Mouse (Mus musculus): ENCODE measurements around the gene Hcn3. TPM values are rescaled to one million over a fixed set of nuclear protein-coding genes. Genes with fewer than 3 reads are reported as not detected.

Gene Hcn3
- 14.2 and 14.5 TPM in 2 replicates for polyA plus RNA-seq (2012; rRNA removed)

DNA sequence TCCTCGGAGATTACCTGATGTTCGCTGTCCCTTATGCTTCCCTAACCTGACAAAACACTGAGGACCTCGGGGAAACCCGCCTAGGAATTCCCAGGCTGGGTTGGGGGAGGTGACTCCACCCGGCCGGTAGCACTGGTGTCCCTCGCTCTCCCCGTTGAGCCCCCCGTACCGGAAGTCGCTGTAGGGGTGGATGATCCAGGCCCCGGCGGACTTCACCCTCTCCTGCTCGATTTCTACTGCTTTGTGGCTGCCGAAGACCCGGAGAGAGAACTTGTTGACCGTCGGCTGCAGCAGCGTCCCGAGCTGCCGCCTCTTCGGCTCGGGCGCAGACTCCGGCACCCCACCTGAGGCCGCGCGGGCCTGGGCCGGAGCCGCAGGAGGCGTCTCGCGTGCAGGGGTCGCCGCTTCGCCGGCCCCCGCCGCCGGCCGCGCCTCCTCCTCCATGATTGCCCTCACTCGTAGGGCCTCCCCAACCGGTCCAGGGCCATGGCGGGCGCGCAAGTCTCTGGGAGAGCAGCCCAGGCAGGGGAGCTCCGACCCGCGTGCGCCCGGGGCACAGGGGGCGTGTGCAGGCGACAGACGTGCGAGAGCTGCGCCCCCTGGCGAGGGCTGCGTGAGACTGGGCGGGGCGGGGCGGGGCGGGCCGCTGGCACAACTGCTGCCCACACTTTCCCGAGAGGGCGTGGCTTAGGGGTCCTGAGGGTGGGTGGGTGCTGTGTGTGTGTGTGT is at the start of gene Hcn3:
Gene Hcn3 (minus strand): TSS at position 581 of the 729 bp plus-strand sequence.
- TF ChIP-seq CTCF (IDR thresholded peaks at IDR 0.05; ENCODE audit: extremely low read depth, insufficient read depth, low read length), result 0 out of 2 replicates have a peak, but pooled peaks have one; percentile 11
- no peak for TF ChIP-seq POLR2A (IDR thresholded peaks at IDR 0.05; ENCODE audit: extremely low read depth, insufficient read depth, low read length)
- no peak within 1 kb of the TSS for H3K27ac ChIP-seq (ENCODE audit: insufficient read depth, low read length)
- peaks cover 5% of the 10 kb centered on the region for H3K4me1 ChIP-seq (ENCODE audit: control insufficient read depth, insufficient read depth, low read length)
- peak within 1 kb of the TSS; percentile 41 for H3K4me3 ChIP-seq (ENCODE audit: insufficient read depth, low read length)

DNA sequence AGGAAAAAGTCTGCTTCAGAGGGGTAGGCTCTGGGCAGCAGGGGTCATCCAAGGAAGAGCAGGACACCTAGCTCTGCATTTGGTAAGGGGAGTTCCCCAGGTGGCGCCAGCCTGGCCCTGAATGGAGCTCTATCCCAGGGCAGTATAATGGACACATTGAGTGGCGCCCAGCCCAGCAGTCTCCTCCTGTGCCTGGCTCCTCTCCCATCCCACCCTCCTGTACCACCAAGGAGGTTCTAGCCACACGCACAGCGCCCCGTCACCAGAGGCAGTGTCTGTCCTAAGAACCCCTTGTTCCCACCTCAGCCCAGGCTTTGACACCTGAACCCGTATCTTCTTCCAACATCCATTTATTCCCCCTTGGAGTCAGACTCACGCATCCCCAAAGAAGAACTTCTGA is 49.7 kb upstream of the Hcn3 start:
- no peak overlapping the region for H3K4me3 ChIP-seq (ENCODE audit: insufficient read depth, low read length)
- TF ChIP-seq POLR2A (IDR thresholded peaks at IDR 0.05; ENCODE audit: extremely low read depth, insufficient read depth, low read length) (peak; percentile 20; the same call in 1 of the 2 replicates), CTCF (IDR thresholded peaks at IDR 0.05; ENCODE audit: extremely low read depth, insufficient read depth, low read length) (no peak)

DNA sequence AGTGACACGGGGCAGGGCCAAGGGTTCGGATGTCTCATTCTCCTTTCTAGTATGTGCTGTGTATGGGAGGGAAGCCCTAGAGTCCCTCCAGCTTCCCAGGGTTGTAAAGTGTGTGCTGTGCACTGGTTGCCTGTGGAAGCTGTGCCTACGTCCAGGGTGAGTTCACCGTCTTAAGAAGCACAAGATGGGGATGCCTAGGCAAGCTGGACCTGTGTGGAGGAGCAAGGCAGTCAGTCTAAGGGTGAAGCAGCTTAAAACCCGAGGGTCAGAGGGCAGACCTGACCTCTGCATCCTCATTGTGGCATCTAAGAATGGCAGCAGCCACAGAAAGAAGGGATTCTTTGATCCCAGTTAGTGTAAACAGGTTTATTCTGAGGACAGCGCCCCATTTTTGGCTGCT is 48.7 kb upstream of the Hcn3 start:
- no peak overlapping the region for H3K27ac ChIP-seq (ENCODE audit: insufficient read depth, low read length)
- 0 out of 2 replicates have a peak, but pooled peaks cover 2% of the 10 kb centered on the region for H3K4me1 ChIP-seq (ENCODE audit: control insufficient read depth, insufficient read depth, low read length)
- no peak overlapping the region for H3K4me3 ChIP-seq (ENCODE audit: insufficient read depth, low read length)
- TF ChIP-seq CTCF (IDR thresholded peaks at IDR 0.05; ENCODE audit: extremely low read depth, insufficient read depth, low read length) (no peak), POLR2A (IDR thresholded peaks at IDR 0.05; ENCODE audit: extremely low read depth, insufficient read depth, low read length) (peak; percentile 3; the same call in 1 of the 2 replicates)

More for the DNA sequence above, 49.7 kb upstream of the Hcn3 start:
- 0 out of 2 replicates have a peak, but pooled peaks cover 2% of the 10 kb centered on the region for H3K4me1 ChIP-seq (ENCODE audit: control insufficient read depth, insufficient read depth, low read length)
- H3K27ac ChIP-seq (ENCODE audit: insufficient read depth, low read length), result no peak overlapping the region

DNA sequence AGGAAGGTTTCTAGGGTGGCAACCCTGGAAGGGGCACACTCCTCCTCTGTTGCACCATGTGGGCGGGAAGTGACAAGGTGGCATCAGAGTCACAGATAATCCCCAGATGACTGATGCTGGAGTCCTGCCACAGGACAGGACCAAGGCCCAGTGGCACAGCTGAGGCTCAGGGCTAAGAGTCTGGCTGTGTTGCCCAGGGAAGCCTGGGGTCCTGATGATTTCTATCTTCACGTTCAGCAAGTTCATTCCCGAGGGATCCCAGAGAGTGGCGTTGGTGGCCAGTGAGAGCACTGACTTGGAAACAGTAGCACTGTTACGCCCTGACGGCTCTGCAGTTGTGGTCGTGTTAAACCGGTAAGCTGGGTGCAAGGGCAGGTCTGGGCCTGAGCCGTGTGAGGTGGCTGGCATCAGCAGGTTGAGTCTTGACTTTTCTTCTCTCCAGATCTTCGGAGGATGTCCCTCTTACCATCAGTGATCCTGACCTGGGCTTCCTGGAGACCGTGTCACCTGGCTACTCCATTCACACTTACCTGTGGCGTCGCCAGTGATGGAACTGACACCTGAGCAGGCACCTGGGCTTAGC is 48.2 kb upstream of the Hcn3 start:
- Histone ChIP-seq H3K4me3 (ENCODE audit: insufficient read depth, low read length) (no peak overlapping the region), H3K4me1 (ENCODE audit: control insufficient read depth, insufficient read depth, low read length) (0 out of 2 replicates have a peak, but pooled peaks cover 2% of the 10 kb centered on the region), H3K27ac (ENCODE audit: insufficient read depth, low read length) (no peak overlapping the region)
- TF ChIP-seq CTCF (IDR thresholded peaks at IDR 0.05; ENCODE audit: extremely low read depth, insufficient read depth, low read length) (no peak), POLR2A (IDR thresholded peaks at IDR 0.05; ENCODE audit: extremely low read depth, insufficient read depth, low read length) (0 out of 2 replicates have a peak, but pooled peaks have one; percentile 7)

DNA sequence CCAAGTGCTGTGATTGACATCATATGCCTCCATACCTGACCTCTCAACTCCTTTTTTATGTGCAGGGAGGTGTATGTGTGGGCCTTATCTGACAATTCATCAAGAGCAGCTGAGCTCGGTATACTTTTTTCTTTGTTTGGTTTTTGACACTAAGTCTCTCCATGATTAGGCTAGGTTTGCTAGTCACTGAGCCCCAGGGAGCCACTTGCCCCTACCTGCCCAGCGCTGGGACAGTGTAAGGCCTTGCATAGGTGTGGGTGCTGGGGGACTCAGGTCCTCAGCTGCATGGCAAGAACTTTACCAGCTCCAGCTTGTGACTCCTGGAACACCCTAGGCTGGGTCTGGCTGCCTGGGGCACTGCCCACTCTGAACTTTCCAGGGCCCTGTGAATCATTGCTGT is 46.7 kb upstream of the Hcn3 start:
- H3K27ac ChIP-seq (ENCODE audit: insufficient read depth, low read length), result no peak overlapping the region

DNA sequence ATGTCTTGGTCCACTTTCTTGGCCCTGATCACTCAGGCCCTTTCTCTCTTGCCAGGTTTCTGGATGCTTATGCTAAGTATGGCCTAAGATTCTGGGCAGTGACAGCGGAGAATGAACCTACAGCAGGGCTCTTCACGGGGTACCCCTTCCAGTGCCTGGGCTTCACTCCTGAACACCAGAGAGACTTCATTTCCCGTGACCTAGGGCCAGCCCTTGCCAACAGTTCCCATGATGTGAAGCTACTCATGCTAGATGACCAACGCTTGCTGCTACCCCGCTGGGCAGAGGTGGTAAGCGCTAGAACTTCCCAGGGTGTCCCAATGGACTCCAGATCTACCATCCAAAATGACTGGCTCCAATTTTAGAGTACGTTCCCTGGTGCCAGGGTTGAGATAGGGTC is 46.1 kb upstream of the Hcn3 start:
- H3K4me3 ChIP-seq (ENCODE audit: insufficient read depth, low read length), result no peak overlapping the region
- H3K4me1 ChIP-seq (ENCODE audit: control insufficient read depth, insufficient read depth, low read length), result no peaks in the 10 kb centered on the region
- no peak overlapping the region for H3K27ac ChIP-seq (ENCODE audit: insufficient read depth, low read length)
- TF ChIP-seq CTCF (IDR thresholded peaks at IDR 0.05; ENCODE audit: extremely low read depth, insufficient read depth, low read length) (no peak), POLR2A (IDR thresholded peaks at IDR 0.05; ENCODE audit: extremely low read depth, insufficient read depth, low read length) (no peak)

More for the DNA sequence above, 46.7 kb upstream of the Hcn3 start:
- no peak overlapping the region for H3K4me3 ChIP-seq (ENCODE audit: insufficient read depth, low read length)
- no peaks in the 10 kb centered on the region for H3K4me1 ChIP-seq (ENCODE audit: control insufficient read depth, insufficient read depth, low read length)
- TF ChIP-seq CTCF (IDR thresholded peaks at IDR 0.05; ENCODE audit: extremely low read depth, insufficient read depth, low read length) (no peak), POLR2A (IDR thresholded peaks at IDR 0.05; ENCODE audit: extremely low read depth, insufficient read depth, low read length) (no peak)

DNA sequence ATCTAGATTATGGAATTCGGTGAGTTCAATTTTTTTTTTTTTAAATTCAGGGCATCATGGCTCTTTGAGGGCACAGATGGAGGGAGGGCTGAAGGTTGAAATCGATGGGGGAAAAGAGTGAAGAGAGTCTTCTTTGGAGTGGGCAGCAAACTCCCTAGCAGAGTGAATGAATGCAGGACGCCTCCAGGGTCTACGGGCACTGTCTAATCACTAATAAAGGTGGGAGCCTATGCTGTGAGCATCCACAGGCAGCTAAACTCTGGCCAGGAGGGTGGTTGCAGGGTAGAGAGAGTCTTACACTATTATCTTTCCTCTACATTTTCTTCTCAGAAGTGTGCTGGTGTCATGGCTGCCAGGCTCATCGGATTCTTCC is 43.1 kb upstream of the Hcn3 start:
- Histone ChIP-seq H3K4me3 (ENCODE audit: insufficient read depth, low read length) (peak overlapping the region; percentile 44), H3K4me1 (ENCODE audit: control insufficient read depth, insufficient read depth, low read length) (no peaks in the 10 kb centered on the region), H3K27ac (ENCODE audit: insufficient read depth, low read length) (no peak overlapping the region)
- TF ChIP-seq CTCF (IDR thresholded peaks at IDR 0.05; ENCODE audit: extremely low read depth, insufficient read depth, low read length) (no peak), POLR2A (IDR thresholded peaks at IDR 0.05; ENCODE audit: extremely low read depth, insufficient read depth, low read length) (no peak)

DNA sequence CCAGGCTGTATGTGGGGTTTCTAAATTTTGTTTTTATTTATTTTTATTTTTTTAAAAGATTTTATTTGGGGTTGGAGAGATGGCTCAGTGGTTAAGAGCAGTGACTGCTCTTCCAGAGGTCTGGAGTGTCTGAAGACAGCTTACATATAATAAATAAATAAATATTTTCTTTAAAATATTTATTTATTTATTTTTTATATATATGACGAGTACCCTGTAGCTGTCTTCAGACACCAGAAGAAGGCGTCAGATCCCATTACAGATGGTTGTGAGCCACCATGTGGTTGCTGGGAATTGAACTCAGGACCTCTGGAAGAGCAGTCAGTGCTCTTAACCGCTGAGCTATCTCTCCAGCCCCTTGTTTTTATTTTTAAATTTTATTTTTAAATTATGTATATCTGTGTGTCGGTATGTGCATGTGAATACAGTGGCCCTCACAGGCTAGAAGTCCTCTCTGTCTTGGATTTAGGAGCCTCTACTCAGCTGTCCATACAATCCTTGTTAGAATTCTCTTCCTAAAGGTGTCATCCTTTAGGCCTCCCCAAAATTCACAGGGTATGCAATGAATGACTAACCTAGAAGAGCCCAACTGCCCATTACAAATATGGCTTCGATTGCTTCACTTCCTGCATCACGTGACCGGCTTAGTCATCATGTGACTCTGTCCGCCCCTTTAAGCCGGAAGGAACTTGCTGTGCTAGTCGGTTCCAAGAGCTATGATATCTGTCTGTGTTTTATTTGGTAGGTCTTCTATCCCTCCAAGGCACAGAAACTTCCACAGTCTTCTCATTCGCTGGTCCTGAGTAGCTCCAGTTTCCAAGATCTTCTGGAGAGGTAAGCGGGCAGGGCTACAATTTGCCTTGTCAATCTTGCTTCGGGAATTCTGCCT is 42.5 kb upstream of the Hcn3 start, which contains the start of gene Gba:
Gene Gba (plus strand): TSS at position 676 of the 889 bp plus-strand sequence.
- H3K4me1 ChIP-seq (ENCODE audit: control insufficient read depth, insufficient read depth, low read length), result no peaks in the 10 kb centered on the region
- H3K27ac ChIP-seq (ENCODE audit: insufficient read depth, low read length), result no peak within 1 kb of the TSS
- TF ChIP-seq CTCF (IDR thresholded peaks at IDR 0.05; ENCODE audit: extremely low read depth, insufficient read depth, low read length), result no peak
- peak; percentile 64 for TF ChIP-seq POLR2A (IDR thresholded peaks at IDR 0.05; ENCODE audit: extremely low read depth, insufficient read depth, low read length)
- H3K4me3 ChIP-seq (ENCODE audit: insufficient read depth, low read length), result peak within 1 kb of the TSS; percentile 44

DNA sequence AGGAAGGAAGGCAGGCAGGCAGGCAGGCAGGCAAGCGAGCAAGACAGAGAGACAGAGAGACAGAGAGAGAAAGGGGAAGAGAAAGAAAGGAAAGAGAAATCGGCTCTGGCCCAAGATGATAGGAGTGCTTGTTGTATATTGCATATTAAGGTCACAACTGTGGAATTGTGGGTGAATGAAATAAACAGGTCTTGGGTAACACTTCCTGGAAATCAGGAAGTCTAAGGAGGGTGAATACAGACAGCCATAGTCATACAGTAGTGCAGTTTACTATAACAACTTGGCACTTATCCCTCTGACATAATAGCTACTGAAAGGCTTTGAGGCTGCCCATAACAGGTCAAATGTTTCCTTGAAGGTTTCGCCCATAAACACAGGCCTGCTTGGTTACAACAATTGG is 39.8 kb upstream of the Hcn3 start:
- Histone ChIP-seq H3K27ac (ENCODE audit: insufficient read depth, low read length) (no peak overlapping the region), H3K4me3 (ENCODE audit: insufficient read depth, low read length) (no peak overlapping the region), H3K4me1 (ENCODE audit: control insufficient read depth, insufficient read depth, low read length) (no peaks in the 10 kb centered on the region)
- TF ChIP-seq POLR2A (IDR thresholded peaks at IDR 0.05; ENCODE audit: extremely low read depth, insufficient read depth, low read length) (no peak), CTCF (IDR thresholded peaks at IDR 0.05; ENCODE audit: extremely low read depth, insufficient read depth, low read length) (no peak)
